Mouse (Mus musculus) neural tube, embryonic 13.5 days (tissue): ENCODE measurements at regions not wholly inside any gene's neighbourhood (a gene's known extent, or its start where the extent isn't known, plus 50 kb on each side); places are given as distances from the start of the nearest gene placed in this dataset.

Experiments used
- ATAC-seq: fragments of 200-750 bp; cut with Nextera tagmentation; 2 replicates; pipeline ENCODE4 v1.8.0; 2017; ENCODE audit warnings: low read depth, mild to moderate bottlenecking, moderate TSS enrichment, moderate library complexity
- H3K27ac ChIP-seq: fragments of 300-500 bp; sonication (generic); replicated peaks from 2 replicates; pipeline ENCODE4 v1.5.1; 2015; ENCODE audit warnings: moderate library complexity, mild to moderate bottlenecking, inconsistent platforms
- H3K27me3 ChIP-seq: fragments of 300-500 bp; sonication (generic); 2 replicates; pipeline ENCODE4 v1.6.1; 2015; ENCODE audit warnings: mild to moderate bottlenecking, inconsistent platforms
- H3K36me3 ChIP-seq: fragments of 300-500 bp; sonication (generic); 2 replicates; pipeline ENCODE4 v1.6.1; 2015; ENCODE audit warnings: mild to moderate bottlenecking, inconsistent platforms
- H3K4me1 ChIP-seq: fragments of 300-500 bp; sonication (generic); replicated peaks from 2 replicates; pipeline ENCODE4 v1.6.1; 2015; ENCODE audit warnings: inconsistent platforms
- H3K4me2 ChIP-seq: fragments of 300-500 bp; sonication (generic); 2 replicates; pipeline ENCODE4 v1.6.1; 2015; ENCODE audit warnings: inconsistent platforms, mild to moderate bottlenecking, moderate library complexity
- H3K4me3 ChIP-seq: fragments of 300-500 bp; sonication (generic); 2 replicates; pipeline ENCODE4 v1.5.1; 2015; ENCODE audit warnings: mild to moderate bottlenecking, inconsistent platforms
- H3K9ac ChIP-seq: fragments of 300-500 bp; sonication (generic); 2 replicates; pipeline ENCODE4 v1.6.1; 2015; ENCODE audit warnings: moderate library complexity, mild to moderate bottlenecking, inconsistent platforms
- H3K9me3 ChIP-seq: fragments of 300-500 bp; sonication (generic); 2 replicates; pipeline ENCODE4 v1.6.1; 2016; ENCODE audit warnings: inconsistent platforms
- WGBS: fragments of 180-500 bp; shearing (Covaris S2); methylation state at CpG from one replicate; pipeline ENCODE4 v1.1.7; 2015; 5-methylcytosine and 5-hydroxymethylcytosine counted together

- H3K27ac ChIP-seq = no peak overlapping the region
- H3K27me3 ChIP-seq = peaks cover 6% of the 10 kb centered on the region; the same call in 1 of the 2 replicates
- H3K36me3 ChIP-seq = no peaks in the 10 kb centered on the region
- no peaks in the 10 kb centered on the region for H3K9me3 ChIP-seq
- no peak overlapping the region for H3K4me3 ChIP-seq
- ATAC-seq = no peak
- 69% methylated on average over 9 of the region's 9 CpGs for WGBS
- H3K9ac ChIP-seq = no peak overlapping the region
- peaks cover 13% of the 10 kb centered on the region for H3K4me1 ChIP-seq
- H3K4me2 ChIP-seq = no peak overlapping the region; the same call in 1 of the 2 replicates
Measured at GRCm38 (mm10) chr8:91949110-91949509, 147.2 kb upstream of the Irx3 start.

- Histone ChIP-seq H3K9me3 (no peaks in the 10 kb centered on the region), H3K27me3 (peaks cover 6% of the 10 kb centered on the region; the same call in 1 of the 2 replicates), H3K36me3 (no peaks in the 10 kb centered on the region), H3K9ac (no peak overlapping the region), H3K4me3 (no peak overlapping the region), H3K4me2 (no peak overlapping the region; the same call in 1 of the 2 replicates), H3K4me1 (peaks cover 16% of the 10 kb centered on the region), H3K27ac (no peak overlapping the region)
- 54% methylated on average over 18 of the region's 18 CpGs for WGBS
- ATAC-seq = no peak
Measured at GRCm38 (mm10) chr8:91948173-91948940, 146.5 kb upstream of the Irx3 start.

GRCm38 (mm10) chr8:91941005-91941404 lies 139.1 kb upstream of the Irx3 start:
- H3K9me3 ChIP-seq = no peaks in the 10 kb centered on the region
- 15% methylated on average over 5 of the region's 5 CpGs for WGBS
- no peak overlapping the region for H3K27ac ChIP-seq
- no peak for ATAC-seq
- no peak overlapping the region for H3K4me3 ChIP-seq
- H3K4me1 ChIP-seq = peaks cover 13% of the 10 kb centered on the region
- no peaks in the 10 kb centered on the region for H3K36me3 ChIP-seq
- H3K4me2 ChIP-seq = no peak overlapping the region
- no peak overlapping the region for H3K9ac ChIP-seq
- H3K27me3 ChIP-seq = peaks cover 27% of the 10 kb centered on the region

GRCm38 (mm10) chr8:91937227-91937626 lies 135.4 kb upstream of the Irx3 start:
- Histone ChIP-seq H3K9ac (no peak overlapping the region), H3K4me2 (no peak overlapping the region), H3K36me3 (no peaks in the 10 kb centered on the region), H3K9me3 (no peaks in the 10 kb centered on the region), H3K4me3 (no peak overlapping the region), H3K27ac (no peak overlapping the region), H3K27me3 (peaks cover 24% of the 10 kb centered on the region), H3K4me1 (peaks cover 5% of the 10 kb centered on the region; the same call in 1 of the 2 replicates)
- 68% methylated on average over 2 of the region's 2 CpGs for WGBS
- no peak for ATAC-seq

GRCm38 (mm10) chr8:91930520-91930919 lies 128.7 kb upstream of the Irx3 start:
- H3K27me3 ChIP-seq = peaks cover 2% of the 10 kb centered on the region; the same call in 1 of the 2 replicates
- no peak overlapping the region for H3K9ac ChIP-seq
- H3K36me3 ChIP-seq = no peaks in the 10 kb centered on the region
- no peak for ATAC-seq
- no peak overlapping the region for H3K4me2 ChIP-seq
- 87% methylated on average over 4 of the region's 4 CpGs for WGBS
- no peaks in the 10 kb centered on the region for H3K9me3 ChIP-seq
- no peak overlapping the region for H3K4me3 ChIP-seq
- H3K27ac ChIP-seq = no peak overlapping the region
- no peaks in the 10 kb centered on the region for H3K4me1 ChIP-seq

- no peak overlapping the region for H3K4me2 ChIP-seq
- H3K27ac ChIP-seq = no peak overlapping the region
- H3K4me1 ChIP-seq = no peaks in the 10 kb centered on the region
- ATAC-seq = no peak
- no peaks in the 10 kb centered on the region for H3K9me3 ChIP-seq
- 87% methylated on average over 8 of the region's 8 CpGs for WGBS
- H3K4me3 ChIP-seq = no peak overlapping the region
- H3K27me3 ChIP-seq = peaks cover 4% of the 10 kb centered on the region; the same call in 1 of the 2 replicates
- H3K36me3 ChIP-seq = no peaks in the 10 kb centered on the region
- H3K9ac ChIP-seq = no peak overlapping the region
Measured at GRCm38 (mm10) chr8:91925968-91926524, 124.2 kb upstream of the Irx3 start.

- Histone ChIP-seq H3K36me3 (no peaks in the 10 kb centered on the region), H3K9me3 (no peaks in the 10 kb centered on the region), H3K27me3 (peaks cover 4% of the 10 kb centered on the region; the same call in 1 of the 2 replicates), H3K9ac (no peak overlapping the region), H3K4me1 (no peaks in the 10 kb centered on the region), H3K4me2 (no peak overlapping the region), H3K4me3 (no peak overlapping the region), H3K27ac (no peak overlapping the region)
- WGBS = 95% methylated on average over 4 of the region's 4 CpGs
- no peak for ATAC-seq
Measured at GRCm38 (mm10) chr8:91924152-91924551, 122.3 kb upstream of the Irx3 start.

GRCm38 (mm10) chr8:91922211-91922874 lies 120.5 kb upstream of the Irx3 start:
- WGBS = 84% methylated on average over 3 of the region's 3 CpGs
- ATAC-seq = no peak
- no peaks in the 10 kb centered on the region for H3K36me3 ChIP-seq

GRCm38 (mm10) chr8:91917834-91918233 lies 116.0 kb upstream of the Irx3 start:
- no peaks in the 10 kb centered on the region for H3K36me3 ChIP-seq
- no peaks in the 10 kb centered on the region for H3K4me1 ChIP-seq
- no peaks in the 10 kb centered on the region for H3K9me3 ChIP-seq
- no peak overlapping the region for H3K4me3 ChIP-seq
- 91% methylated on average over 5 of the region's 5 CpGs for WGBS
- no peak overlapping the region for H3K9ac ChIP-seq
- ATAC-seq = no peak
- no peak overlapping the region for H3K27ac ChIP-seq
- peaks cover 17% of the 10 kb centered on the region for H3K27me3 ChIP-seq
- H3K4me2 ChIP-seq = no peak overlapping the region

More at GRCm38 (mm10) chr8:91922211-91922874, 120.5 kb upstream of the Irx3 start:
- Histone ChIP-seq H3K27me3 (0 out of 2 replicates have a peak, but pooled peaks cover 4% of the 10 kb centered on the region), H3K4me3 (no peak overlapping the region), H3K9me3 (no peaks in the 10 kb centered on the region), H3K4me2 (no peak overlapping the region), H3K4me1 (no peaks in the 10 kb centered on the region), H3K9ac (no peak overlapping the region), H3K27ac (no peak overlapping the region)

GRCm38 (mm10) chr8:91913971-91914370 lies 112.1 kb upstream of the Irx3 start:
- H3K9me3 ChIP-seq = no peaks in the 10 kb centered on the region
- no peak for ATAC-seq
- H3K36me3 ChIP-seq = no peaks in the 10 kb centered on the region
- H3K27ac ChIP-seq = no peak overlapping the region
- H3K4me2 ChIP-seq = no peak overlapping the region
- peaks cover 19% of the 10 kb centered on the region for H3K27me3 ChIP-seq
- no peak overlapping the region for H3K4me3 ChIP-seq
- no peak overlapping the region for H3K9ac ChIP-seq
- WGBS = 91% methylated on average over 5 of the region's 5 CpGs
- H3K4me1 ChIP-seq = peaks cover 14% of the 10 kb centered on the region

GRCm38 (mm10) chr8:91913121-91913520 lies 111.3 kb upstream of the Irx3 start:
- Histone ChIP-seq H3K27me3 (peaks cover 24% of the 10 kb centered on the region), H3K36me3 (no peaks in the 10 kb centered on the region), H3K4me3 (no peak overlapping the region), H3K9ac (no peak overlapping the region), H3K9me3 (no peaks in the 10 kb centered on the region), H3K4me1 (peaks cover 15% of the 10 kb centered on the region), H3K4me2 (no peak overlapping the region), H3K27ac (no peak overlapping the region)
- 83% methylated on average over 6 of the region's 6 CpGs for WGBS
- no peak for ATAC-seq

GRCm38 (mm10) chr8:91909637-91910383 lies 107.9 kb upstream of the Irx3 start:
- Histone ChIP-seq H3K4me2 (no peak overlapping the region), H3K27me3 (peaks cover 20% of the 10 kb centered on the region), H3K36me3 (no peaks in the 10 kb centered on the region), H3K27ac (no peak overlapping the region), H3K9me3 (no peaks in the 10 kb centered on the region), H3K4me3 (no peak overlapping the region), H3K4me1 (peaks cover 15% of the 10 kb centered on the region), H3K9ac (no peak overlapping the region)
- no peak for ATAC-seq
- 48% methylated on average over 14 of the region's 14 CpGs for WGBS
